Mouse (Mus musculus) forebrain, embryonic 15.5 days (tissue): ENCODE measurements around the gene Chmp6. TPM values are rescaled to one million over a fixed set of nuclear protein-coding genes. Genes with fewer than 3 reads are reported as not detected.

Source experiments
- ATAC-seq: fragments of 200-750 bp; cut with Nextera tagmentation; replicated peaks from 2 replicates; pipeline ENCODE4 v1.8.0; 2017; ENCODE audit warnings: mild to moderate bottlenecking, moderate TSS enrichment, moderate library complexity
- H3K27ac ChIP-seq: fragments of 300-500 bp; sonication (generic); replicated peaks from 2 replicates; pipeline ENCODE4 v1.5.1; 2015; ENCODE audit warnings: mild to moderate bottlenecking, inconsistent platforms
- H3K27me3 ChIP-seq: fragments of 300-500 bp; sonication (generic); 2 replicates; pipeline ENCODE4 v1.6.1; 2015; ENCODE audit warnings: inconsistent platforms
- H3K36me3 ChIP-seq: fragments of 300-500 bp; sonication (generic); 2 replicates; pipeline ENCODE4 v1.6.1; 2015; ENCODE audit warnings: mild to moderate bottlenecking, inconsistent platforms
- H3K4me1 ChIP-seq: fragments of 300-500 bp; sonication (generic); 2 replicates; pipeline ENCODE4 v1.6.1; 2015; ENCODE audit warnings: inconsistent platforms
- H3K4me2 ChIP-seq: fragments of 300-500 bp; sonication (generic); replicated peaks from 2 replicates; pipeline ENCODE4 v1.6.1; 2015; ENCODE audit warnings: mild to moderate bottlenecking, inconsistent platforms
- H3K4me3 ChIP-seq: fragments of 300-500 bp; sonication (generic); 2 replicates; pipeline ENCODE4 v1.5.1; 2015; ENCODE audit warnings: mild to moderate bottlenecking, inconsistent platforms
- H3K9ac ChIP-seq: fragments of 300-500 bp; sonication (generic); replicated peaks from 2 replicates; pipeline ENCODE4 v1.6.1; 2015; ENCODE audit warnings: mild to moderate bottlenecking, inconsistent platforms
- H3K9me3 ChIP-seq: fragments of 300-500 bp; sonication (generic); 2 replicates; pipeline ENCODE4 v1.6.1; 2016; ENCODE audit warnings: inconsistent platforms
- WGBS: fragments of 180-500 bp; shearing (Covaris S2); methylation state at CpG from one replicate; pipeline ENCODE4 v1.1.7; 2015; ENCODE audit warnings: mixed read lengths; 5-methylcytosine and 5-hydroxymethylcytosine counted together
- polyA plus RNA-seq: library from polyadenylated mRNA; unstranded; fragments of >200 nt; fragmentation: Nextera tagmentation; extraction: Ambion mirVana; gene quantifications from 2 replicates; pipeline ENCODE4 v1.2.1, GENCODE M21; 2015

Chmp6 gene
- polyA plus RNA-seq, 1 experiment from 2014 or later: 94.2 TPM

GRCm38 (mm10) chr11:119928023-119928681 lies 14.9 kb downstream of the Chmp6 start:
- no peak overlapping the region for H3K4me3 ChIP-seq
- H3K9ac ChIP-seq: no peak overlapping the region
- H3K36me3 ChIP-seq: no peaks in the 10 kb centered on the region
- no peak overlapping the region for H3K4me2 ChIP-seq
- H3K27me3 ChIP-seq: no peaks in the 10 kb centered on the region
- WGBS: 75% methylated on average over 16 of the region's 16 CpGs
- H3K9me3 ChIP-seq: no peaks in the 10 kb centered on the region
- no peak for ATAC-seq
- 0 out of 2 replicates have a peak, but pooled peaks cover 2% of the 10 kb centered on the region for H3K4me1 ChIP-seq
- H3K27ac ChIP-seq: no peak overlapping the region

DNA sequence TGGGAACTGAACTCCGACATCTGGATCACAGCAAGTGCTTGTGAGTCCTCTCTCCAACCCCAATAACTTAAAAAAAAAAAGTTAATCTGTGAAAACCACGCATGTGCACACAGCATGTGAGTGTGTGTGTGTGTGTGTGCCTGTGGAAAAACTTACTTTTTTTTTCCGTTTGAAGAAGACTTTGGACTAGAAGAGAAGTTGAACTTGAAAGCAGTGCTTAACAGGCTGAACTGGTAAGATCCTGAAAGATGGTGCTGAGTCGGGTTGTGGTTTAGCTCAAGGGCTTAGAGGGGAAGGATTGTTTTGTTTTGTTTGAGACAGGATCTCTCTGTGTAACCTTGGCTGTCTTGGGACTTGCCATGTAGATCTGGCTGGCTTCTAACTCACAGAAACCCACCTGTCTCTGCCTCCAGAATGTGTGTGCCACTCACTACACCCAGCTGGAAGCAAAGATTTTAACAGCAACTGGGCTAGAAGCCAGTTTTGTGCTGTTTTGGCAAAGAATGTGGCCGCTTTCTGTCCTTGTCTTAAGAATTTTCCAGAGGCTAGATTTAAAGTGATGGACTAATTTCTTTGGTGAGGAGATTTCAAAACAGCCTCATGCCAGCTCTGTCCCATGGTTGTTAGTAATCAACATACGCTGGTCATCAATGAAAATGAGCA lies 16.5 kb downstream of the Chmp6 start:
- H3K9ac ChIP-seq: no peak overlapping the region
- H3K4me1 ChIP-seq: 0 out of 2 replicates have a peak, but pooled peaks cover 2% of the 10 kb centered on the region
- 76% methylated on average over 6 of the region's 6 CpGs for WGBS
- no peak for ATAC-seq
- no peaks in the 10 kb centered on the region for H3K9me3 ChIP-seq
- no peaks in the 10 kb centered on the region for H3K36me3 ChIP-seq
- H3K27me3 ChIP-seq: no peaks in the 10 kb centered on the region
- H3K4me3 ChIP-seq: no peak overlapping the region
- no peak overlapping the region for H3K4me2 ChIP-seq
- H3K27ac ChIP-seq: no peak overlapping the region

DNA sequence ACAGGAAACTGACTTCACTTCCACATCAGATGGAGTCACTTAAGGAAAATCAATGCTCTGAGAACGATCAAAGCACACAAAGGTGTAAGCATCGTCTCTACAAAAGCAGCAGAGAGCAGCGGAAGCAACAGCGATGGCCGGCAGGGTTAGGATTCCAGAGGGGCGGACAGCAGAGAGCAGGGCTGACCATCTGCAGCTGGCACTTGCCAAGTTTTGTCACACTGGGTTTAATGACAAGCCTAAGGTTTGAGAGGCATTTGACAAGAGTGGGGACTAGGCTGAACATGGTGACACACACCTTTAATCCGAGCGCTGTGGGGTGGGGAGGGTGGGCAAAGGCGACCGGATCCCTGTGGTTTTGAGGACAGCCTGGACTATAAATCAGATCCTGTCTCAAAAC lies 18.6 kb downstream of the Chmp6 start:
- no peak for ATAC-seq
- H3K9me3 ChIP-seq: no peaks in the 10 kb centered on the region
- WGBS: 77% methylated on average over 10 of the region's 10 CpGs

DNA sequence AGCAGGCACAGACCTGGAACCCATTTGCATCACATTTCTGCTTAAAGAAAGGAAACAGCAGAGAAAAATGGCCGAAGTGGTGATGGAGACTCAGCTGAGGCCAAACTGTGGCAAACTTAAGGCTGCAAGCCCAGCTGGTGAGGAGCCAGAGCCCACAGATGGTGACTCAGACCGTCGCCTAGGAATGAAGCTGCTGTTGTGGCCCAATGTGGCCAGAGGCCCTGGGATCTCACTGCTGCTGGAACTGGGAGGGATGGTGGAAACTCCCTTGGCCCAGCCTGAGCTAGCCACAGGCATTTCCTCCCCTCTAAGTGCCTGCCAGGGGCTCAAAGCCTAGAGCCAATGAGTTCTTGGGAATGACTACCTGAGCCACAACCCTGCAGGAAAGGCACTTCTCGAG lies 19.9 kb downstream of the Chmp6 start:
- no peak for ATAC-seq

More for the DNA sequence above, 18.6 kb downstream of the Chmp6 start:
- H3K4me1 ChIP-seq: peaks cover 20% of the 10 kb centered on the region
- no peak overlapping the region for H3K4me2 ChIP-seq
- no peak overlapping the region for H3K4me3 ChIP-seq
- H3K27ac ChIP-seq: no peak overlapping the region
- H3K9ac ChIP-seq: no peak overlapping the region
- H3K36me3 ChIP-seq: no peaks in the 10 kb centered on the region
- no peaks in the 10 kb centered on the region for H3K27me3 ChIP-seq

GRCm38 (mm10) chr11:119933819-119934583 lies 20.8 kb downstream of the Chmp6 start:
- H3K36me3 ChIP-seq: no peaks in the 10 kb centered on the region
- H3K4me1 ChIP-seq: peaks cover 41% of the 10 kb centered on the region
- H3K9me3 ChIP-seq: no peaks in the 10 kb centered on the region
- peak overlapping the region; percentile 16; the same call in 1 of the 2 replicates for H3K27ac ChIP-seq
- 88% methylated on average over 8 of the region's 8 CpGs for WGBS
- H3K27me3 ChIP-seq: no peaks in the 10 kb centered on the region
- ATAC-seq: no peak
- H3K9ac ChIP-seq: no peak overlapping the region
- no peak overlapping the region for H3K4me2 ChIP-seq
- no peak overlapping the region for H3K4me3 ChIP-seq

More for the DNA sequence above, 19.9 kb downstream of the Chmp6 start:
- WGBS: 70% methylated on average over 4 of the region's 4 CpGs
- Histone ChIP-seq H3K4me2 (no peak overlapping the region), H3K36me3 (no peaks in the 10 kb centered on the region), H3K4me3 (no peak overlapping the region), H3K27ac (no peak overlapping the region), H3K9me3 (no peaks in the 10 kb centered on the region), H3K27me3 (no peaks in the 10 kb centered on the region), H3K9ac (no peak overlapping the region), H3K4me1 (peaks cover 33% of the 10 kb centered on the region)

- ATAC-seq: no peak
- Histone ChIP-seq H3K36me3 (no peaks in the 10 kb centered on the region), H3K27ac (peak overlapping the region; percentile 16; the same call in 1 of the 2 replicates), H3K9ac (no peak overlapping the region), H3K4me3 (no peak overlapping the region), H3K9me3 (no peaks in the 10 kb centered on the region), H3K4me1 (peaks cover 49% of the 10 kb centered on the region), H3K4me2 (no peak overlapping the region), H3K27me3 (no peaks in the 10 kb centered on the region)
- 66% methylated on average over 8 of the region's 8 CpGs for WGBS
Observed at GRCm38 (mm10) chr11:119934773-119935172, 21.5 kb downstream of the Chmp6 start.

DNA sequence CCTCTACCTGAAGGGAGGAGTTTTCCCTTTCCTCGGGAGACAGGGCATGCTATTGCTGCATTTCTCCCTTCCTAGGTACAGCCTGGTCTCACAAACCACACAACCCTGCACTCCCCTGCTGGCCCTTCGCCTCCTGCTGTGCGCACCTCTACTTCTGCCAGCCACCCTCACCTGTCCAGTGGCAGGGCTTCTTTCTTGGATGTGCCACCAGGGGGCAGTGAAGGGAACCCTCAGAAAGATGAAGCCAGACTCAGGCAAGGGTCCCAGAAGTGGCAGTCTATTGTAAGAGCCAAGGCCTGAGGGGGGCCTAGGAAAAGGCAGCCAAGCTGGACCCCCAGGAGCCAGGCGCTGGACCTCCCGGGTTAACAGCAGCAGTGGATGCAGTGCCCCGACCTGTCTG lies 22.2 kb downstream of the Chmp6 start:
- no peak overlapping the region for H3K4me2 ChIP-seq
- no peaks in the 10 kb centered on the region for H3K9me3 ChIP-seq
- H3K36me3 ChIP-seq: no peaks in the 10 kb centered on the region
- peaks cover 55% of the 10 kb centered on the region for H3K4me1 ChIP-seq
- WGBS: 23% methylated on average over 6 of the region's 6 CpGs
- no peak for ATAC-seq
- H3K4me3 ChIP-seq: no peak overlapping the region
- no peaks in the 10 kb centered on the region for H3K27me3 ChIP-seq
- H3K27ac ChIP-seq: peak overlapping the region; percentile 93
- no peak overlapping the region for H3K9ac ChIP-seq

DNA sequence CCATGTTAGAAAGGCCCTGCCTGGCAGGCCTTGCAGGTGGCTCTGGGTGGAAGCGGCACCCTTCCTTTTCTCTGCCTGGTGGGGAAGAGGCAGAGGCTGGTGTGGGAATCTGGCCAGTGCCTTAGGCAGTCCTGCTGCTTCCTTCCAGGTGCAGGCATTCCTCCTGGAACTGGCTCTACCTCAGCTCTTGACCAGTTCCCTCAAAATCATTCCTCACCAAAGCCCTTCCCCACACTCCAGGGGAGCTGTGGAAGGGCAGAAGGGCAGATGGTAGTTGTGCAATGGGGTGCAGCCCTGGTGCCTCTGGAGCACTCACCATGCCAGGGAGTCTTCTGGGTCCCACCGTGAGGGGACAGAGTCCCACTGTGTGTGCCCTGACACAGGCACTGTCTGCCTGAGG lies 23.2 kb downstream of the Chmp6 start:
- Histone ChIP-seq H3K4me2 (peak overlapping the region; percentile 23), H3K36me3 (no peaks in the 10 kb centered on the region), H3K27me3 (no peaks in the 10 kb centered on the region), H3K4me1 (peaks cover 65% of the 10 kb centered on the region), H3K27ac (peak overlapping the region; percentile 93), H3K4me3 (no peak overlapping the region), H3K9ac (no peak overlapping the region), H3K9me3 (no peaks in the 10 kb centered on the region)
- 79% methylated on average over 2 of the region's 2 CpGs for WGBS
- ATAC-seq: no peak

DNA sequence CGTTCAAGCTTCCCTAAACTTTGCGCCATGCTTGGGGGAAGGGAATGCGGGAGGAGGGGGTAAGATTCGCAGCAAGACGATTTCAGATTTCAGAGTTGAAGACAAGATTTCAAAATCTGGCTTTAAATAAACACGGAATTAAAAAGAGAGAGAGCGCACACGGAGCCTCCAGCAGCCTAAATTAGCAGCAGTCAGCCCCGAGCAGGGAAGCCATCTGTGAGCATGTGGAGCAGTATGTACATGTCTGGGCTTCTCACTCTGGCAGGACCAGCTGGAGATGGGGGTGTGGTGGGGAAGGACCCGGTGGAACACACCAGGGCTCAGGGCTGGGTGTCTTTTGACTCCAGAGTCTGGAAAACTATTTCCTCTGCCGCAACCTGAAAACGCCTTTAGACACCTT lies 24.0 kb downstream of the Chmp6 start:
- ATAC-seq: peak; percentile 57; the same call in 1 of the 2 replicates
- no peak overlapping the region for H3K9ac ChIP-seq
- no peaks in the 10 kb centered on the region for H3K27me3 ChIP-seq
- peak overlapping the region; percentile 93 for H3K27ac ChIP-seq
- H3K4me2 ChIP-seq: peak overlapping the region; percentile 23
- no peaks in the 10 kb centered on the region for H3K9me3 ChIP-seq
- H3K36me3 ChIP-seq: no peaks in the 10 kb centered on the region
- WGBS: 51% methylated on average over 12 of the region's 12 CpGs
- peaks cover 73% of the 10 kb centered on the region for H3K4me1 ChIP-seq
- H3K4me3 ChIP-seq: no peak overlapping the region

DNA sequence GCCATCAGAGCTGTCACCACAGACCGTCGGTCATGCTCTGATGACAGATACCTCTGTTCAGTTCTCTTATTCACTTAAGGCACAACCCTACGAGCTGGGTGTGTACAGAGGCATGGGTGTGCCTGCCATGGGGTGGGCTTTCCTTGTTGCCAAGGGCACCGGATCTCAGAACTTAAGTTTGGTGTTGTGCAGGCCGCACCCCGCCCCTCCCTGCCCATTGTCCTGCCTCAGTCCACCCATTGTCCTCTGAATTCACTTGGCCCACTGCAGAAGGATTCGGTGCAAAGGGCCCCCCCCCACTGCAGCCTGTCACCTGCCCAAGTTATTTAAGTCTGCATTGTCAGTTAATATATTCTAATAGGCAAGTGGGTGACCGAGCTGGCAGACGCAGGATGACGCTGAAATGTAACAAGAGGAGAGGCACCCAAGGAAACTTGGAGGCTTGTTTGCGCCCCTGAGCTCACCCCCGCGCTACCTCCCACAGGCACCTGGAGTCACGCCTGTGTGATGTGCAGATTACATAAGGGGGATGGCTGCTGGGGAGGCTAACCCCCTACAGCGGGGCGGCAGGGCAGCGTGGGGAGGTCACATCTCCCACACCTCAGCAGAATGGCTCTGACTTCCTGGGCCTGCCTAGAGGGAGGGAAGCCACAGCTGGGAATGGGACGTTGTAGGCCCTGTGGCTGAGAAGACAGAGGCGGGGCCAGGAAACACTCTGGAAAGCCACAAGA lies 24.7 kb downstream of the Chmp6 start:
- ATAC-seq: no peak
- Histone ChIP-seq H3K36me3 (no peaks in the 10 kb centered on the region), H3K4me1 (peaks cover 72% of the 10 kb centered on the region), H3K4me2 (peak overlapping the region; percentile 23; the same call in 1 of the 2 replicates), H3K27ac (peak overlapping the region; percentile 93), H3K9ac (no peak overlapping the region), H3K27me3 (no peaks in the 10 kb centered on the region), H3K9me3 (no peaks in the 10 kb centered on the region), H3K4me3 (no peak overlapping the region)
- 66% methylated on average over 19 of the region's 19 CpGs for WGBS

GRCm38 (mm10) chr11:119939073-119939710 lies 26.0 kb downstream of the Chmp6 start:
- peak overlapping the region; percentile 97 for H3K4me2 ChIP-seq
- peaks cover 82% of the 10 kb centered on the region for H3K4me1 ChIP-seq
- peak overlapping the region; percentile 93 for H3K27ac ChIP-seq
- no peak for ATAC-seq
- H3K4me3 ChIP-seq: no peak overlapping the region
- 52% methylated on average over 8 of the region's 8 CpGs for WGBS
- H3K36me3 ChIP-seq: no peaks in the 10 kb centered on the region
- H3K9ac ChIP-seq: no peak overlapping the region
- no peaks in the 10 kb centered on the region for H3K27me3 ChIP-seq
- H3K9me3 ChIP-seq: no peaks in the 10 kb centered on the region
